Comparison of ENCODE assay signal across 7 mouse cellular contexts in genomic region chr5:23890734-23891133, GRCm38 (mm10). TPM values are rescaled to one million over a fixed set of nuclear protein-coding genes. Genes with fewer than 3 reads are reported as not detected.
DNase-seq lines count a peak whose midpoint lies in the region; ATAC-seq and TF ChIP-seq lines count a peak whose summit lies in the region.

No protein-coding gene starts in this region.

- WGBS in heart, adult 2 months, result 42% methylated on average over 10 of the region's 10 CpGs

- H3K4me3 ChIP-seq in G1E (ENCODE audit: low read depth, low read length), result no peak overlapping the region
- no peak overlapping the region for H3K4me3 ChIP-seq in heart, adult 2 months

- H3K27me3 ChIP-seq in G1E (ENCODE audit: insufficient read depth, low read length), result peaks cover 9% of the 10 kb centered on the region
- no peaks in the 10 kb centered on the region for H3K27me3 ChIP-seq in heart, adult 2 months (ENCODE audit: control insufficient read depth, insufficient read depth, low read length)

- no peak overlapping the region for H3K27ac ChIP-seq in heart, adult 2 months

- peak; percentile 42 for DNase-seq in G1E (ENCODE audit: low spot score)
- DNase-seq in adrenal gland, adult 2 months, result peak; percentile 83
- DNase-seq in embryo, embryonic 10.5 days (ENCODE audit: low spot score), result peak; percentile 74
- peak; percentile 63 to 74 for DNase-seq in heart, adult 2 months
- DNase-seq in layer of hippocampus, adult 9-11 months, result peak; percentile 67
- peak; percentile 92 for DNase-seq in lung, postnatal 10 days
- DNase-seq in spleen, adult 12 weeks (ENCODE audit: low spot score), result peak; percentile 56

- TF ChIP-seq POLR2A in heart, adult 2 months (IDR thresholded peaks at IDR 0.05; ENCODE audit: insufficient read depth, low read depth, low read length), result no peak

- ATAC-seq in G1E (ENCODE audit: extremely low read depth, insufficient number of reproducible peaks, low FRiP score, poor library complexity, severe bottlenecking), result no peak

- intact Hi-C loops in heart, adult 2 months (cut with DNase I), result loop anchor here (1.0 to 5.0 kb wide), 4 partner anchors 38 to 187 kb away; no protein-coding TSS in a partner anchor

- no peaks in the 10 kb centered on the region for H3K79me2 ChIP-seq in heart, adult 2 months (replicated peaks; ENCODE audit: control insufficient read depth, insufficient read depth, low read length)

- TF ChIP-seq EP300 in heart, adult 2 months (IDR thresholded peaks at IDR 0.05; ENCODE audit: insufficient read depth, low read depth, low read length), result no peak

- no peaks in the 10 kb centered on the region for H3K9me3 ChIP-seq in G1E (replicated peaks)

- peak; percentile 38; the same call in 1 of the 2 replicates for TF ChIP-seq CTCF in G1E (IDR thresholded peaks at IDR 0.05; ENCODE audit: low read depth, low read length)
- TF ChIP-seq CTCF in heart, adult 2 months (IDR thresholded peaks at IDR 0.05), result peak; percentile 79

- peaks cover 24% of the 10 kb centered on the region for H3K4me1 ChIP-seq in G1E (ENCODE audit: insufficient read depth, low read depth, low read length)
- peaks cover 6% of the 10 kb centered on the region for H3K4me1 ChIP-seq in heart, adult 2 months (ENCODE audit: control insufficient read depth, insufficient read depth, low read length)

- H3K36me3 ChIP-seq in G1E (replicated peaks), result no peaks in the 10 kb centered on the region
- H3K36me3 ChIP-seq in heart, adult 2 months (ENCODE audit: control insufficient read depth, insufficient read depth, low read length), result no peaks in the 10 kb centered on the region

- H3K9ac ChIP-seq in heart, adult 2 months (ENCODE audit: low read depth, low read length), result no peak overlapping the region

RNA-seq across cellular contexts. Expression of gene Tomm7, which starts 46.8 kb away (rescaled TPM):
- 7.8 and 12.3 TPM in 2 replicates for total RNA-seq in G1E (2014; fragmentation: Nextera tagmentation)
- 343 and 366 TPM in 2 replicates for total RNA-seq in G1E (2017)
- polyA plus RNA-seq in G1E (2012), result 6.0 and 22.3 TPM in 2 replicates
- total RNA-seq in adrenal gland, adult 2 months (2021), result 100 to 1,000 TPM in 1 of 2 experiments, 10 to 100 TPM in 1; 79.5 to 136 TPM
- 10.2 and 15.8 TPM in 2 replicates for polyA plus RNA-seq in adrenal gland, adult 2 months (2012; rRNA removed)
- total RNA-seq in heart, adult 2 months (2021), result 100 to 1,000 TPM; 105 to 110 TPM
- polyA plus RNA-seq in heart, adult 2 months (2012; rRNA removed), result 52.1 and 60.7 TPM in 2 replicates

Comparison
In these comparisons a context has a peak if more than half of its experiments do, and no peak if none do; other contexts are left out.
1. DNase-seq: peak in every context shown above with its lines; median percentile 92 in lung, postnatal 10 days; 83 in adrenal gland, adult 2 months; 74 in embryo, embryonic 10.5 days; 68 in heart, adult 2 months; 67 in layer of hippocampus, adult 9-11 months; 56 in spleen, adult 12 weeks; 42 in G1E.